Mouse (Mus musculus) ovary, adult 2 months (tissue): ENCODE data around the gene Olfr1006. TPM values are rescaled to one million over a fixed set of nuclear protein-coding genes. Genes with fewer than 3 reads are reported as not detected.

Source experiments
- polyA plus RNA-seq: library from polyadenylated mRNA; depleted of rRNA; stranded (reverse); fragments of >200 nt; gene quantifications from 2 replicates; pipeline ENCODE4 v1.2.3, GENCODE M21; 2012; rRNA removed

The Olfr1006 gene
- not detected in 2 replicates for polyA plus RNA-seq

GRCm38 (mm10) chr2:85678667-85679066 lies at the start of gene Olfr1006:
Gene Olfr1006 (minus strand): TSS chr2:85678767.

GRCm38 (mm10) chr2:85715119-85715518 lies 36.6 kb upstream of the Olfr1006 start, which contains the start of gene Olfr1009:
Gene Olfr1009 (plus strand): TSS chr2:85715419.

GRCm38 (mm10) chr2:85689131-85689530 lies 10.6 kb upstream of the Olfr1006 start, which contains the start of gene Olfr1008:
Gene Olfr1008 (plus strand): TSS chr2:85689431.

GRCm38 (mm10) chr2:85664355-85664754 lies 14.2 kb downstream of the Olfr1006 start, which contains the start of gene Olfr154:
Gene Olfr154 (minus strand): TSS chr2:85664455.

GRCm38 (mm10) chr2:85650604-85651003 lies 28.0 kb downstream of the Olfr1006 start, which contains the start of gene Olfr1002:
Gene Olfr1002 (minus strand): TSS chr2:85650704.

Other genes with a start within 250 kb of the Olfr1006 start
- gene Olfr994, start 242.3 kb downstream of the Olfr1006 start, polyA plus RNA-seq: not detected in 2 replicates
- not detected in 2 replicates for gene Olfr995, start 235.1 kb downstream of the Olfr1006 start, polyA plus RNA-seq
- gene 4833423E24Rik, start 159.7 kb downstream of the Olfr1006 start, polyA plus RNA-seq: 6.7 and 7.1 TPM in 2 replicates
- gene Olfr996, start 99.6 kb downstream of the Olfr1006 start, polyA plus RNA-seq: not detected in 2 replicates
- gene Olfr998, start 89.8 kb downstream of the Olfr1006 start, polyA plus RNA-seq: not detected in 2 replicates
- gene Olfr1000, start 66.9 kb downstream of the Olfr1006 start, polyA plus RNA-seq: not detected in 2 replicates
- gene Olfr1002, start 28.1 kb downstream of the Olfr1006 start, polyA plus RNA-seq: not detected in 2 replicates
- gene Olfr154, start 14.3 kb downstream of the Olfr1006 start, polyA plus RNA-seq: not detected in 2 replicates
- gene Olfr1008, start 10.7 kb upstream of the Olfr1006 start, polyA plus RNA-seq: not detected in 2 replicates
- not detected in 2 replicates for gene Olfr1009, start 36.7 kb upstream of the Olfr1006 start, polyA plus RNA-seq
- gene Olfr1012, start 84.0 kb upstream of the Olfr1006 start, polyA plus RNA-seq: not detected in 2 replicates
- gene Olfr1013, start 88.3 kb upstream of the Olfr1006 start, polyA plus RNA-seq: not detected in 2 replicates
- not detected in 2 replicates for gene Olfr1014, start 93.9 kb upstream of the Olfr1006 start, polyA plus RNA-seq
- not detected in 2 replicates for gene Olfr1015, start 103.2 kb upstream of the Olfr1006 start, polyA plus RNA-seq
- not detected in 2 replicates for gene Olfr1016, start 123.8 kb upstream of the Olfr1006 start, polyA plus RNA-seq
- not detected in 2 replicates for gene Olfr1018, start 139.7 kb upstream of the Olfr1006 start, polyA plus RNA-seq
- gene Olfr1019, start 166.7 kb upstream of the Olfr1006 start, polyA plus RNA-seq: not detected in 2 replicates
- gene Olfr1020, start 168.3 kb upstream of the Olfr1006 start, polyA plus RNA-seq: not detected in 2 replicates
- gene Olfr1022, start 189.8 kb upstream of the Olfr1006 start, polyA plus RNA-seq: not detected in 2 replicates
- gene Olfr1023, start 206.9 kb upstream of the Olfr1006 start, polyA plus RNA-seq: not detected in 2 replicates
- not detected in 2 replicates for gene Olfr1024, start 226.3 kb upstream of the Olfr1006 start, polyA plus RNA-seq
- not detected in 2 replicates for gene Olfr1025-ps1, start 236.4 kb upstream of the Olfr1006 start, polyA plus RNA-seq
- not detected in 2 replicates for gene Olfr1026, start 242.8 kb upstream of the Olfr1006 start, polyA plus RNA-seq